Mouse (Mus musculus) limb, embryonic 10.5 days (tissue): ENCODE measurements around the gene Ccdc97. TPM values are rescaled to one million over a fixed set of nuclear protein-coding genes. Genes with fewer than 3 reads are reported as not detected.
A peak's percentile ranks its signal among the peaks of the same experiment; 100 is the strongest.

Experiments used
- DNase-seq: peaks from one replicate; pipeline ENCODE4 v3.0.0-alpha.2; 2017; ENCODE audit warnings: low spot score
- H3K27ac ChIP-seq: fragments of 300-500 bp; sonication (generic); 2 replicates; pipeline ENCODE4 v1.5.1; 2016; ENCODE audit warnings: mild to moderate bottlenecking
- H3K27me3 ChIP-seq: fragments of 300-500 bp; sonication (generic); 2 replicates; pipeline ENCODE4 v1.6.1; 2016; ENCODE audit warnings: low read depth, mild to moderate bottlenecking; ENCODE audit not compliant: poor library complexity, severe bottlenecking
- H3K36me3 ChIP-seq: fragments of 300-500 bp; sonication (generic); 2 replicates; pipeline ENCODE4 v1.6.1; 2016; ENCODE audit warnings: mild to moderate bottlenecking, moderate library complexity
- H3K4me1 ChIP-seq: fragments of 300-500 bp; sonication (generic); 2 replicates; pipeline ENCODE4 v1.6.1; 2016
- H3K4me3 ChIP-seq: fragments of 300-500 bp; sonication (generic); 2 replicates; pipeline ENCODE4 v1.5.1; 2016; ENCODE audit warnings: mild to moderate bottlenecking, moderate library complexity
- H3K9me3 ChIP-seq: fragments of 300-500 bp; sonication (generic); replicated peaks from 2 replicates; pipeline ENCODE4 v1.6.1; 2016; ENCODE audit warnings: mild to moderate bottlenecking
- WGBS: fragments of 180-500 bp; shearing (Covaris S2); methylation state at CpG from one replicate; pipeline ENCODE4 v1.1.7; 2016; 5-methylcytosine and 5-hydroxymethylcytosine counted together
- polyA plus RNA-seq: library from polyadenylated mRNA; unstranded; fragments of >200 nt; fragmentation: Nextera tagmentation; extraction: Ambion mirVana; gene quantifications from 2 replicates; pipeline ENCODE4 v1.2.1, GENCODE M21; 2016

Gene Ccdc97
- polyA plus RNA-seq, 1 experiment from 2014 or later = 31.5 TPM

GRCm38 (mm10) chr7:25715731-25716271 is 3.1 kb downstream of the Ccdc97 start:
- 95% methylated on average over 22 of the region's 22 CpGs for WGBS
- peaks cover 43% of the 10 kb centered on the region for H3K4me1 ChIP-seq
- no peak overlapping the region for H3K27ac ChIP-seq
- no peaks in the 10 kb centered on the region for H3K27me3 ChIP-seq
- H3K9me3 ChIP-seq = no peaks in the 10 kb centered on the region
- H3K4me3 ChIP-seq = no peak overlapping the region
- peaks cover 52% of the 10 kb centered on the region for H3K36me3 ChIP-seq
- DNase-seq = no peak

GRCm38 (mm10) chr7:25714581-25714980 is 4.3 kb downstream of the Ccdc97 start:
- Histone ChIP-seq H3K27me3 (no peaks in the 10 kb centered on the region), H3K4me3 (no peak overlapping the region), H3K27ac (no peak overlapping the region), H3K36me3 (peaks cover 42% of the 10 kb centered on the region), H3K9me3 (no peaks in the 10 kb centered on the region), H3K4me1 (peaks cover 54% of the 10 kb centered on the region)
- 93% methylated on average over 8 of the region's 8 CpGs for WGBS
- DNase-seq = no peak

GRCm38 (mm10) chr7:25712801-25713200 is 6.1 kb downstream of the Ccdc97 start:
- WGBS = 90% methylated on average over 9 of the region's 9 CpGs

GRCm38 (mm10) chr7:25711731-25712197 is 7.1 kb downstream of the Ccdc97 start:
- H3K27me3 ChIP-seq = no peaks in the 10 kb centered on the region

More at GRCm38 (mm10) chr7:25712801-25713200, 6.1 kb downstream of the Ccdc97 start:
- H3K27ac ChIP-seq = peak overlapping the region; percentile 84
- peaks cover 54% of the 10 kb centered on the region for H3K4me1 ChIP-seq
- H3K9me3 ChIP-seq = no peaks in the 10 kb centered on the region
- no peaks in the 10 kb centered on the region for H3K27me3 ChIP-seq
- no peak overlapping the region for H3K4me3 ChIP-seq
- DNase-seq = no peak
- H3K36me3 ChIP-seq = peaks cover 42% of the 10 kb centered on the region

GRCm38 (mm10) chr7:25711165-25711564 is 7.7 kb downstream of the Ccdc97 start:
- Histone ChIP-seq H3K36me3 (peaks cover 41% of the 10 kb centered on the region), H3K27me3 (no peaks in the 10 kb centered on the region), H3K27ac (peak overlapping the region; percentile 84), H3K4me3 (peak overlapping the region; percentile 26), H3K9me3 (no peaks in the 10 kb centered on the region), H3K4me1 (peaks cover 61% of the 10 kb centered on the region)
- 58% methylated on average over 5 of the region's 5 CpGs for WGBS
- DNase-seq = no peak

More at GRCm38 (mm10) chr7:25711731-25712197, 7.1 kb downstream of the Ccdc97 start:
- peak overlapping the region; percentile 26 for H3K4me3 ChIP-seq
- H3K27ac ChIP-seq = peak overlapping the region; percentile 84
- no peaks in the 10 kb centered on the region for H3K9me3 ChIP-seq
- peaks cover 42% of the 10 kb centered on the region for H3K36me3 ChIP-seq
- DNase-seq = peak; percentile 82
- H3K4me1 ChIP-seq = peaks cover 59% of the 10 kb centered on the region
- WGBS = under 1% methylated on average over 7 of the region's 7 CpGs

GRCm38 (mm10) chr7:25710519-25711130 is 8.3 kb downstream of the Ccdc97 start:
- Histone ChIP-seq H3K4me3 (peak overlapping the region; percentile 22), H3K4me1 (peaks cover 61% of the 10 kb centered on the region), H3K27ac (peak overlapping the region; percentile 84), H3K27me3 (0 out of 2 replicates have a peak, but pooled peaks cover 5% of the 10 kb centered on the region), H3K36me3 (peaks cover 36% of the 10 kb centered on the region), H3K9me3 (no peaks in the 10 kb centered on the region)
- no peak for DNase-seq
- WGBS = 10% methylated on average over 6 of the region's 7 CpGs

- 17% methylated on average over 12 of the region's 12 CpGs for WGBS
- peak overlapping the region; percentile 22; the same call in 1 of the 2 replicates for H3K4me3 ChIP-seq
- H3K9me3 ChIP-seq = no peaks in the 10 kb centered on the region
- peaks cover 29% of the 10 kb centered on the region for H3K36me3 ChIP-seq
- peaks cover 12% of the 10 kb centered on the region for H3K27me3 ChIP-seq
- no peak for DNase-seq
- peak overlapping the region; percentile 84 for H3K27ac ChIP-seq
- H3K4me1 ChIP-seq = peaks cover 64% of the 10 kb centered on the region
Observed at GRCm38 (mm10) chr7:25709961-25710360, 8.9 kb downstream of the Ccdc97 start.

GRCm38 (mm10) chr7:25707581-25708292 is 11.2 kb downstream of the Ccdc97 start:
- Histone ChIP-seq H3K4me1 (peaks cover 73% of the 10 kb centered on the region), H3K27ac (peak overlapping the region; percentile 69), H3K9me3 (no peaks in the 10 kb centered on the region), H3K27me3 (peaks cover 29% of the 10 kb centered on the region), H3K36me3 (peaks cover 7% of the 10 kb centered on the region), H3K4me3 (no peak overlapping the region)
- no peak for DNase-seq
- WGBS = 64% methylated on average over 15 of the region's 15 CpGs

- Histone ChIP-seq H3K27me3 (peaks cover 29% of the 10 kb centered on the region), H3K4me3 (no peak overlapping the region), H3K27ac (peak overlapping the region; percentile 37; the same call in 1 of the 2 replicates), H3K4me1 (peaks cover 62% of the 10 kb centered on the region), H3K9me3 (no peaks in the 10 kb centered on the region), H3K36me3 (no peaks in the 10 kb centered on the region)
- WGBS = 59% methylated on average over 7 of the region's 7 CpGs
- DNase-seq = no peak
Observed at GRCm38 (mm10) chr7:25706578-25707170, 12.2 kb downstream of the Ccdc97 start.

- Histone ChIP-seq H3K36me3 (no peaks in the 10 kb centered on the region), H3K27me3 (peaks cover 29% of the 10 kb centered on the region), H3K4me3 (no peak overlapping the region), H3K27ac (no peak overlapping the region), H3K4me1 (peaks cover 54% of the 10 kb centered on the region), H3K9me3 (no peaks in the 10 kb centered on the region)
- DNase-seq = no peak
- WGBS = 66% methylated on average over 6 of the region's 6 CpGs
Observed at GRCm38 (mm10) chr7:25705801-25706251, 13.1 kb downstream of the Ccdc97 start.

- Histone ChIP-seq H3K27ac (no peak overlapping the region), H3K9me3 (no peaks in the 10 kb centered on the region), H3K36me3 (no peaks in the 10 kb centered on the region), H3K4me1 (peaks cover 44% of the 10 kb centered on the region), H3K4me3 (peak overlapping the region; percentile 44), H3K27me3 (peaks cover 29% of the 10 kb centered on the region)
- peak; percentile 61 for DNase-seq
- WGBS = 5% methylated on average over 37 of the region's 37 CpGs
Observed at GRCm38 (mm10) chr7:25704716-25705364, 14.0 kb downstream of the Ccdc97 start.

GRCm38 (mm10) chr7:25703793-25704494 is 14.9 kb downstream of the Ccdc97 start:
- Histone ChIP-seq H3K4me3 (no peak overlapping the region), H3K36me3 (0 out of 2 replicates have a peak, but pooled peaks cover under 1% of the 10 kb centered on the region), H3K9me3 (no peaks in the 10 kb centered on the region), H3K27me3 (peaks cover 29% of the 10 kb centered on the region), H3K27ac (no peak overlapping the region), H3K4me1 (peaks cover 41% of the 10 kb centered on the region)
- DNase-seq = no peak
- WGBS = 30% methylated on average over 10 of the region's 10 CpGs
